8 mouse cellular contexts compared by ENCODE assay signal in the genomic region with DNA sequence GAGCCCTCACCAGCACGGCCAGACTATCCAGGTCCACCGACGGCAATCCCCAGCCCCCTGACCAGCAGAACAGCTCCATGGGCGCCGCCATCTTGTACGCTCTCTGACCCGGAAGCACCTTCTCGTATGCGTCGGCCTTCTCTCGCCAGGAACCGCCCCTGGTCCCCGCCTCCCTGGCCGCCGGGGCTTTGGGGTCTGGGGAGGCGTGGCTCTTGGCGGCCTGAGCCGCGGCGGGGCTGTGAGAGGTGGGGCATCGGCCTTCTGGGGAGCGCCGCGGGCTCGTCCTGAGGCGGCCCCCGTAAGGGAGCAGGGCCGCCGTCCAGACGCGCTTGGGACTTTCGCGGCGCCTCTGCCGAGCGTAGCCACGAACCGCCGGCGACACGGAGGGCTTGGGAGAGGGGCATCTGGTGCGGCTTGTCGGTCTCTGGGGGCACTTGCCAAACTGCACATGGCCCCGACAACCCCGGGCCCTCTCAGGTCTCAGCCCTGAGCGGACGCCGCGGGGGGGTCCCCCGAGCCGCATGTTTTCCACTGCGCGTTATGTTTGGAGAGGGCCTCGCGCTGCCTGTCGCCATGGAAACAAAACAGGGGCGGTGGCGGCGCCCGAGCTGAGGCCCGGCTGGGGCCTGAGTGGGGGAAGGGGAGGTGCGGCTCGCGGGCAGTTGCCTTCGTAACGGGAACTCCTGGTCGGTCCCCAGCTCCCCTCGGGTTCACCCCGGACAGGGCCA. TPM values are rescaled to one million over a fixed set of nuclear protein-coding genes. Genes with fewer than 3 reads are reported as not detected.
DNase-seq lines count a peak whose midpoint lies in the region; ATAC-seq and TF ChIP-seq lines count a peak whose summit lies in the region.

No protein-coding gene starts in this region.

- under 1% methylated on average over 66 of the region's 69 CpGs for WGBS in forebrain, embryonic 14.5 days
- under 1% methylated on average over 69 of the region's 69 CpGs for WGBS in neural tube, embryonic 14.5 days

- H3K27ac ChIP-seq in ES-E14 (ENCODE audit: insufficient read depth, low read depth, low read length, poor library complexity, severe bottlenecking), result peak overlapping the region; percentile 91
- H3K27ac ChIP-seq in forebrain, embryonic 14.5 days (ENCODE audit: low read depth, low read length), result peak overlapping the region; percentile 98
- H3K27ac ChIP-seq in neural tube, embryonic 14.5 days (ENCODE audit: low read depth, low read length), result peak overlapping the region; percentile 95
- peak overlapping the region; percentile 94 for H3K27ac ChIP-seq in testis, adult 2 months (ENCODE audit: control insufficient read depth, insufficient read depth, low read depth, low read length)

- intact Hi-C loops in heart, postnatal 14 days (cut with DNase I), result loop anchor here (2.0 kb wide), 2 partner anchors 49 to 123 kb away; a partner anchor contains a TSS

- no peaks in the 10 kb centered on the region for H3K27me3 ChIP-seq in forebrain, embryonic 14.5 days (replicated peaks; ENCODE audit: control insufficient read depth, insufficient read depth, low read length)
- H3K27me3 ChIP-seq in neural tube, embryonic 14.5 days (ENCODE audit: control insufficient read depth, insufficient read depth, low read length), result peaks cover 3% of the 10 kb centered on the region; the same call in 1 of the 2 replicates
- H3K27me3 ChIP-seq in testis, adult 2 months (ENCODE audit: control insufficient read depth, insufficient read depth, low read length), result no peaks in the 10 kb centered on the region

- DNase-seq in ES-E14 (ENCODE audit: low read depth, low spot score), result peak; percentile 92
- DNase-seq in cerebellum, adult 11 months, result peak; percentile 84
- DNase-seq in forebrain, embryonic 14.5 days (ENCODE audit: low spot score), result peak; percentile 97
- peak; percentile 94 to 96 for DNase-seq in heart, postnatal 14 days
- peak; percentile 90 to 94 for DNase-seq in layer of hippocampus, adult 18-20 months (ENCODE audit: low spot score in 2 of 2)
- peak; percentile 94 to 96 for DNase-seq in lung, adult 18-20 months

- peaks cover 3 to 17% of the 10 kb centered on the region in 2 experiments; a peak in 2 of 4 replicates for H3K4me1 ChIP-seq in ES-E14 (ENCODE audit: control insufficient read depth in 2 of 2, insufficient read depth in 2 of 2, low read length in 2 of 2, poor library complexity in 1 of 2)
- peaks cover 25% of the 10 kb centered on the region for H3K4me1 ChIP-seq in forebrain, embryonic 14.5 days (ENCODE audit: control insufficient read depth, insufficient read depth, low read length)
- H3K4me1 ChIP-seq in neural tube, embryonic 14.5 days (ENCODE audit: control insufficient read depth, insufficient read depth, low read length), result peaks cover 19% of the 10 kb centered on the region
- H3K4me1 ChIP-seq in testis, adult 2 months (ENCODE audit: control insufficient read depth, insufficient read depth, low read length), result peaks cover 13% of the 10 kb centered on the region

- peaks cover 18% of the 10 kb centered on the region for H3K36me3 ChIP-seq in ES-E14 (ENCODE audit: control insufficient read depth, insufficient read depth, low read length, poor library complexity, severe bottlenecking)
- peaks cover 21% of the 10 kb centered on the region for H3K36me3 ChIP-seq in forebrain, embryonic 14.5 days (ENCODE audit: control insufficient read depth, insufficient read depth, low read length)
- peaks cover 24% of the 10 kb centered on the region for H3K36me3 ChIP-seq in neural tube, embryonic 14.5 days (ENCODE audit: control insufficient read depth, insufficient read depth, low read length)
- no peaks in the 10 kb centered on the region; the same call in none of the 2 replicates for H3K36me3 ChIP-seq in testis, adult 2 months (ENCODE audit: control insufficient read depth, insufficient read depth, low read length)

- H3K4me2 ChIP-seq in forebrain, embryonic 14.5 days (ENCODE audit: low read length), result peak overlapping the region; percentile 71
- H3K4me2 ChIP-seq in neural tube, embryonic 14.5 days (ENCODE audit: low read depth, low read length), result peak overlapping the region; percentile 79

- in situ Hi-C loops in ES-E14 (cut with MboI; ENCODE audit: low sequenced_read_pairs in 2 of 2, unreplicated experiment in 2 of 2), result no loop called here

- ATAC-seq in forebrain, embryonic 14.5 days, result peak; percentile 90
- ATAC-seq in neural tube, embryonic 14.5 days (ENCODE audit: low read depth), result peak; percentile 88

- H3K9ac ChIP-seq in ES-E14 (ENCODE audit: insufficient read depth, low read depth, low read length, poor library complexity, severe bottlenecking), result peak overlapping the region; percentile 95
- H3K9ac ChIP-seq in forebrain, embryonic 14.5 days (ENCODE audit: low read length), result peak overlapping the region; percentile 77
- peak overlapping the region; percentile 82 for H3K9ac ChIP-seq in neural tube, embryonic 14.5 days (replicated peaks; ENCODE audit: low read depth, low read length)

- H3K4me3 ChIP-seq in ES-E14 (ENCODE audit: insufficient read depth in 1 of 2, low read depth in 1 of 2, low read length in 2 of 2, poor library complexity in 1 of 2, severe bottlenecking in 1 of 2), result peak overlapping the region; percentile 95
- peak overlapping the region; percentile 81 for H3K4me3 ChIP-seq in forebrain, embryonic 14.5 days (ENCODE audit: low read depth, low read length)
- H3K4me3 ChIP-seq in neural tube, embryonic 14.5 days (ENCODE audit: low read depth, low read length), result peak overlapping the region; percentile 75
- H3K4me3 ChIP-seq in testis, adult 2 months (ENCODE audit: control insufficient read depth, low read depth, low read length), result peak overlapping the region; percentile 93

- TF ChIP-seq CTCF in testis, adult 2 months (IDR thresholded peaks at IDR 0.05; ENCODE audit: control insufficient read depth, insufficient read depth, insufficient replicate concordance, low read depth, low read length), result no peak

- no peaks in the 10 kb centered on the region for H3K9me3 ChIP-seq in ES-E14 (ENCODE audit: control insufficient read depth, insufficient read depth, low read depth, low read length)
- no peaks in the 10 kb centered on the region for H3K9me3 ChIP-seq in forebrain, embryonic 14.5 days (replicated peaks; ENCODE audit: control insufficient read depth, low read length)
- H3K9me3 ChIP-seq in neural tube, embryonic 14.5 days (ENCODE audit: control insufficient read depth, low read length), result no peaks in the 10 kb centered on the region

- TF ChIP-seq POLR2A in testis, adult 2 months (IDR thresholded peaks at IDR 0.05; ENCODE audit: control insufficient read depth, low read depth, low read length), result peak; percentile 94

TF ChIP-seq in ES-E14, 5 proteins besides CTCF, POLR2A, EP300 and RAD21:
- TF ChIP-seq ZNF384 (IDR thresholded peaks at IDR 0.05; ENCODE audit: low read depth, low read length) (no peak), ZC3H11A (IDR thresholded peaks at IDR 0.05; ENCODE audit: borderline replicate concordance, low read depth, low read length) (no peak), MAFK (IDR thresholded peaks at IDR 0.05; ENCODE audit: insufficient read depth, low read depth, low read length) (no peak), HCFC1 (IDR thresholded peaks at IDR 0.05; ENCODE audit: borderline replicate concordance, insufficient read depth, low read length) (peak; percentile 85)

RNA-seq across cellular contexts. Expression of a gene that starts 1.0 kb away (rescaled TPM):
- 36.9 and 46.9 TPM in 2 replicates for total RNA-seq in ES-E14 (2012; rRNA removed)
- 49.9 and 57.2 TPM in 2 replicates for polyA plus RNA-seq in forebrain, embryonic 14.5 days (2014; fragmentation: Nextera tagmentation; extraction: Ambion mirVana)
- 10 to 100 TPM; 12.7 to 17.1 TPM for total RNA-seq in heart, postnatal 14 days (2021)
- 10 to 100 TPM; 30.5 to 30.7 TPM for total RNA-seq in layer of hippocampus, adult 18-20 months (2021)
- polyA plus RNA-seq in neural tube, embryonic 14.5 days (2014; fragmentation: Nextera tagmentation; extraction: Ambion mirVana), result 34.7 and 36.6 TPM in 2 replicates
- polyA plus RNA-seq in testis, adult 2 months (2012; rRNA removed), result 66.6 and 73.2 TPM in 2 replicates

RNA-seq across cellular contexts. Expression of a gene that starts 11.2 kb away (rescaled TPM):
- total RNA-seq in ES-E14 (2012; rRNA removed), result 69.3 and 89.7 TPM in 2 replicates
- 45.6 and 47.9 TPM in 2 replicates for polyA plus RNA-seq in forebrain, embryonic 14.5 days (2014; fragmentation: Nextera tagmentation; extraction: Ambion mirVana)
- 10 to 100 TPM; 22.1 to 23.9 TPM for total RNA-seq in heart, postnatal 14 days (2021)
- 10 to 100 TPM; 57.3 to 59.9 TPM for total RNA-seq in layer of hippocampus, adult 18-20 months (2021)
- polyA plus RNA-seq in neural tube, embryonic 14.5 days (2014; fragmentation: Nextera tagmentation; extraction: Ambion mirVana), result 41.5 and 49.7 TPM in 2 replicates
- polyA plus RNA-seq in testis, adult 2 months (2012; rRNA removed), result 17.4 and 19.9 TPM in 2 replicates

RNA-seq across cellular contexts. Expression of a gene that starts 12.9 kb away (rescaled TPM):
- 234 and 251 TPM in 2 replicates for total RNA-seq in ES-E14 (2012; rRNA removed)
- polyA plus RNA-seq in forebrain, embryonic 14.5 days (2014; fragmentation: Nextera tagmentation; extraction: Ambion mirVana), result 156 and 182 TPM in 2 replicates
- total RNA-seq in heart, postnatal 14 days (2021), result 10 to 100 TPM; 64.8 to 69.8 TPM
- 10 to 100 TPM; 84.9 to 91.6 TPM for total RNA-seq in layer of hippocampus, adult 18-20 months (2021)
- polyA plus RNA-seq in neural tube, embryonic 14.5 days (2014; fragmentation: Nextera tagmentation; extraction: Ambion mirVana), result 147 and 151 TPM in 2 replicates
- 482 and 525 TPM in 2 replicates for polyA plus RNA-seq in testis, adult 2 months (2012; rRNA removed)

RNA-seq across cellular contexts. Expression of a gene that starts 14.9 kb away (rescaled TPM):
- total RNA-seq in ES-E14 (2012; rRNA removed), result 3.0 and 3.9 TPM in 2 replicates
- polyA plus RNA-seq in forebrain, embryonic 14.5 days (2014; fragmentation: Nextera tagmentation; extraction: Ambion mirVana), result 1.2 and 1.9 TPM in 2 replicates
- total RNA-seq in heart, postnatal 14 days (2021), result under 1 TPM; 0.22 to 0.98 TPM
- under 1 TPM; 0.71 to 0.84 TPM for total RNA-seq in layer of hippocampus, adult 18-20 months (2021)
- polyA plus RNA-seq in neural tube, embryonic 14.5 days (2014; fragmentation: Nextera tagmentation; extraction: Ambion mirVana), result 0.90 and 1.4 TPM in 2 replicates
- 35.1 and 38.3 TPM in 2 replicates for polyA plus RNA-seq in testis, adult 2 months (2012; rRNA removed)

RNA-seq across cellular contexts. Expression of a gene that starts 31.0 kb away (rescaled TPM):
- total RNA-seq in ES-E14 (2012; rRNA removed), result 8.6 and 9.3 TPM in 2 replicates
- polyA plus RNA-seq in forebrain, embryonic 14.5 days (2014; fragmentation: Nextera tagmentation; extraction: Ambion mirVana), result 14.7 and 21.7 TPM in 2 replicates
- total RNA-seq in heart, postnatal 14 days (2021), result 1 to 10 TPM; 7.1 to 7.6 TPM
- 10 to 100 TPM; 49.0 to 59.9 TPM for total RNA-seq in layer of hippocampus, adult 18-20 months (2021)
- polyA plus RNA-seq in neural tube, embryonic 14.5 days (2014; fragmentation: Nextera tagmentation; extraction: Ambion mirVana), result 38.5 and 41.7 TPM in 2 replicates
- polyA plus RNA-seq in testis, adult 2 months (2012; rRNA removed), result 5.7 and 7.1 TPM in 2 replicates

Comparison
In these comparisons a context has a peak if more than half of its experiments do, and no peak if none do; other contexts are left out.
1. Peak in every context shown above with its lines: DNase-seq, ATAC-seq, H3K4me3 ChIP-seq and H3K27ac ChIP-seq.